Mouse (Mus musculus): Measurements from ENCODE around the gene Samd10.

Gene Samd10

GRCm38 (mm10) chr2:181577126-181577525 is 21.9 kb downstream of the Samd10 start:
- no peak for DNase-seq (ENCODE audit: low read depth, low spot score)

GRCm38 (mm10) chr2:181576613-181577012 is 22.4 kb downstream of the Samd10 start:
- no peak for DNase-seq (ENCODE audit: low read depth, low spot score)

GRCm38 (mm10) chr2:181574921-181575545 is 24.0 kb downstream of the Samd10 start:
- DNase-seq (ENCODE audit: low read depth, low spot score), result no peak

- no peak for DNase-seq (ENCODE audit: low read depth, low spot score)
Measured at GRCm38 (mm10) chr2:181573961-181574360, 25.1 kb downstream of the Samd10 start.

GRCm38 (mm10) chr2:181572921-181573920 is 25.8 kb downstream of the Samd10 start:
- DNase-seq (ENCODE audit: low read depth, low spot score), result no peak

- DNase-seq (ENCODE audit: low read depth, low spot score), result no peak
Measured at GRCm38 (mm10) chr2:181571941-181572670, 26.9 kb downstream of the Samd10 start.

GRCm38 (mm10) chr2:181570921-181571595 is 28.0 kb downstream of the Samd10 start:
- DNase-seq (ENCODE audit: low read depth, low spot score), result no peak

- no peak for DNase-seq (ENCODE audit: low read depth, low spot score)
Measured at GRCm38 (mm10) chr2:181570375-181570774, 28.6 kb downstream of the Samd10 start.

GRCm38 (mm10) chr2:181569856-181570255 is 29.2 kb downstream of the Samd10 start:
- no peak for DNase-seq (ENCODE audit: low read depth, low spot score)

- peak; percentile 55 for DNase-seq (ENCODE audit: low read depth, low spot score)
Measured at GRCm38 (mm10) chr2:181568272-181569008, 30.6 kb downstream of the Samd10 start.

GRCm38 (mm10) chr2:181567338-181567737 is 31.7 kb downstream of the Samd10 start:
- DNase-seq (ENCODE audit: low read depth, low spot score), result no peak

- DNase-seq (ENCODE audit: low read depth, low spot score), result no peak
Measured at GRCm38 (mm10) chr2:181553772-181554171, 45.2 kb downstream of the Samd10 start.

- DNase-seq (ENCODE audit: low read depth, low spot score), result no peak
Measured at GRCm38 (mm10) chr2:181550233-181550632, 48.8 kb downstream of the Samd10 start.

GRCm38 (mm10) chr2:181548682-181549081 is 50.3 kb downstream of the Samd10 start:
- DNase-seq (ENCODE audit: low read depth, low spot score), result no peak

- DNase-seq (ENCODE audit: low read depth, low spot score), result no peak
Measured at GRCm38 (mm10) chr2:181548227-181548626, 50.8 kb downstream of the Samd10 start.

GRCm38 (mm10) chr2:181546142-181546541 is 52.9 kb downstream of the Samd10 start:
- no peak for DNase-seq (ENCODE audit: low read depth, low spot score)
